In genomic region chr6:83348873-83349272, GRCm38 (mm10) we compare ENCODE assay signal across 8 mouse cellular contexts. TPM values are rescaled to one million over a fixed set of nuclear protein-coding genes. Genes with fewer than 3 reads are reported as not detected.
DNase-seq lines count a peak whose midpoint lies in the region; ATAC-seq and TF ChIP-seq lines count a peak whose summit lies in the region.

Bola3 (plus strand) TSS chr6:83349147.

- TF ChIP-seq RAD21 in CH12.LX (IDR thresholded peaks at IDR 0.05; ENCODE audit: low read depth, low read length) = no peak

- H3K36me3 ChIP-seq in CH12.LX (replicated peaks in 1 of 2; ENCODE audit: control insufficient read depth in 1 of 2, insufficient read depth in 1 of 2, low read length in 1 of 2) = peaks cover 29 to 53% of the 10 kb centered on the region in 2 experiments
- H3K36me3 ChIP-seq in limb, embryonic 13.5 days = peaks cover 15% of the 10 kb centered on the region
- peaks cover 15% of the 10 kb centered on the region for H3K36me3 ChIP-seq in small intestine, adult 2 months (ENCODE audit: control insufficient read depth, insufficient read depth, low read length)

- 29% methylated on average over 6 of the region's 6 CpGs for WGBS in cerebellum, adult 2 months
- WGBS in limb, embryonic 13.5 days = 28% methylated on average over 6 of the region's 6 CpGs
- 40% methylated on average over 6 of the region's 6 CpGs for WGBS in small intestine, adult 2 months

- H3K4me3 ChIP-seq in cerebellum, adult 2 months (replicated peaks; ENCODE audit: insufficient read depth, low read depth, low read length) = peak within 1 kb of the TSS; percentile 81
- H3K4me3 ChIP-seq in CH12.LX (replicated peaks in 1 of 3; ENCODE audit: low read depth in 2 of 3, low read length in 2 of 3, poor library complexity in 1 of 3) = peak within 1 kb of the TSS; percentile 76 to 80 (median 78)
- H3K4me3 ChIP-seq in limb, embryonic 13.5 days = peak within 1 kb of the TSS; percentile 89
- H3K4me3 ChIP-seq in small intestine, adult 2 months (ENCODE audit: low read depth, low read length) = peak within 1 kb of the TSS; percentile 78

- intact Hi-C loops in heart, postnatal 25 days (cut with DNase I) = no loop called here

- dilution Hi-C loops in CH12.LX (cut with MboI; ENCODE audit: extremely low pct_ligation_motif_present, extremely low pct_unique_long_range_greater_than_20kb, low sequenced_read_pairs) = no loop called here

- peak within 1 kb of the TSS; percentile 73 for H3K4me2 ChIP-seq in CH12.LX (ENCODE audit: insufficient read depth, low read depth, poor library complexity, severe bottlenecking)
- H3K4me2 ChIP-seq in limb, embryonic 13.5 days (replicated peaks) = peak within 1 kb of the TSS; percentile 79

- peak within 1 kb of the TSS; percentile 76 for H3K27ac ChIP-seq in cerebellum, adult 2 months (ENCODE audit: insufficient read depth, low read length)
- no peak within 1 kb of the TSS for H3K27ac ChIP-seq in CH12.LX (ENCODE audit: insufficient read depth, low read depth)
- no peak within 1 kb of the TSS for H3K27ac ChIP-seq in limb, embryonic 13.5 days
- no peak within 1 kb of the TSS for H3K27ac ChIP-seq in small intestine, adult 2 months (ENCODE audit: insufficient read depth, low read depth, low read length)

- no peak for TF ChIP-seq POLR2A in cerebellum, adult 2 months (IDR thresholded peaks at IDR 0.05; ENCODE audit: borderline replicate concordance, insufficient read depth, low read length)
- no peak for TF ChIP-seq POLR2A in CH12.LX (IDR thresholded peaks at IDR 0.05; ENCODE audit: low read depth, low read length)
- TF ChIP-seq POLR2A in small intestine, adult 2 months (IDR thresholded peaks at IDR 0.05; ENCODE audit: low read depth, low read length) = no peak

- H3K9ac ChIP-seq in CH12.LX (ENCODE audit: insufficient read depth, low read depth) = peak within 1 kb of the TSS; percentile 90
- peak within 1 kb of the TSS; percentile 96 for H3K9ac ChIP-seq in limb, embryonic 13.5 days

- no peak for TF ChIP-seq EP300 in CH12.LX (IDR thresholded peaks at IDR 0.05; ENCODE audit: low read length)

- H3K79me2 ChIP-seq in CH12.LX (replicated peaks; ENCODE audit: control insufficient read depth, extremely low read depth, insufficient read depth, poor library complexity, severe bottlenecking) = no peaks in the 10 kb centered on the region

- no peak for TF ChIP-seq CTCF in cerebellum, adult 2 months (IDR thresholded peaks at IDR 0.05; ENCODE audit: borderline replicate concordance, insufficient read depth, low read depth, low read length)
- TF ChIP-seq CTCF in CH12.LX (conservative IDR thresholded peaks at IDR 0.05 in 1 of 2, IDR thresholded peaks at IDR 0.05 in 1 of 2; ENCODE audit: low read depth in 2 of 2, low read length in 2 of 2) = no peak
- no peak for TF ChIP-seq CTCF in small intestine, adult 2 months (IDR thresholded peaks at IDR 0.05; ENCODE audit: extremely low read depth, insufficient read length, insufficient replicate concordance, low read depth, low read length)

- DNase-seq in cerebellum, adult 2 months = no peak
- DNase-seq in CH12.LX (ENCODE audit: extremely low read depth) = no peak
- peak; percentile 54 for DNase-seq in fat pad, adult 2 months (ENCODE audit: extremely low read depth, low read depth, low spot score)
- no peak for DNase-seq in heart, postnatal 25 days (ENCODE audit: low spot score)
- DNase-seq in thymus, postnatal 14 days = no peak

- H3K27me3 ChIP-seq in cerebellum, adult 2 months (ENCODE audit: control insufficient read depth, insufficient read depth, low read length) = no peaks in the 10 kb centered on the region
- H3K27me3 ChIP-seq in CH12.LX (replicated peaks) = no peaks in the 10 kb centered on the region
- no peaks in the 10 kb centered on the region for H3K27me3 ChIP-seq in limb, embryonic 13.5 days
- H3K27me3 ChIP-seq in small intestine, adult 2 months (ENCODE audit: control insufficient read depth, insufficient read depth, low read length) = no peaks in the 10 kb centered on the region

- H3K4me1 ChIP-seq in cerebellum, adult 2 months (ENCODE audit: control insufficient read depth, insufficient read depth, low read length) = peaks cover 22% of the 10 kb centered on the region
- H3K4me1 ChIP-seq in CH12.LX (ENCODE audit: control insufficient read depth in 1 of 2, insufficient read depth in 2 of 2) = peaks cover 7 to 17% of the 10 kb centered on the region in 2 experiments
- H3K4me1 ChIP-seq in limb, embryonic 13.5 days = peaks cover 15% of the 10 kb centered on the region
- H3K4me1 ChIP-seq in small intestine, adult 2 months (ENCODE audit: control insufficient read depth, insufficient read depth, insufficient read length, low read length) = peaks cover 9% of the 10 kb centered on the region; the same call in 1 of the 2 replicates

- ATAC-seq in cerebellum, adult (ENCODE audit: insufficient number of reproducible peaks, low FRiP score, low TSS enrichment) = no peak
- ATAC-seq in limb, embryonic 13.5 days (ENCODE audit: low FRiP score, low read depth) = no peak; the same call in 1 of the 2 replicates

- in situ Hi-C loops in CH12.LX (cut with MboI; ENCODE audit: low pct_ligation_motif_present, low pct_unique_long_range_greater_than_20kb, low sequenced_read_pairs) = no loop called here

- no peaks in the 10 kb centered on the region for H3K9me3 ChIP-seq in CH12.LX (replicated peaks; ENCODE audit: low read length)
- no peaks in the 10 kb centered on the region for H3K9me3 ChIP-seq in limb, embryonic 13.5 days

TF ChIP-seq in CH12.LX, 34 proteins besides CTCF, POLR2A, EP300 and RAD21:
- TF ChIP-seq UBTF (IDR thresholded peaks at IDR 0.05; ENCODE audit: low read depth, low read length) = no peak
- no peak for TF ChIP-seq ZKSCAN1 (IDR thresholded peaks at IDR 0.05; ENCODE audit: borderline replicate concordance, low read depth, low read length)
- TF ChIP-seq NRF1 (IDR thresholded peaks at IDR 0.05; ENCODE audit: low read depth, low read length) = no peak
- TF ChIP-seq HCFC1 (IDR thresholded peaks at IDR 0.05; ENCODE audit: low read depth, low read length) = no peak
- TF ChIP-seq ELF1 (IDR thresholded peaks at IDR 0.05; ENCODE audit: low read depth, low read length) = no peak
- no peak for TF ChIP-seq TCF12 (IDR thresholded peaks at IDR 0.05; ENCODE audit: low read depth, low read length)
- TF ChIP-seq ETS1 (conservative IDR thresholded peaks at IDR 0.05; ENCODE audit: low read depth, low read length) = no peak
- TF ChIP-seq KAT2A (IDR thresholded peaks at IDR 0.05; ENCODE audit: insufficient replicate concordance, low read length) = no peak
- no peak for TF ChIP-seq JUND (conservative IDR thresholded peaks at IDR 0.05; ENCODE audit: low read depth, low read length)
- no peak for TF ChIP-seq SIN3A (IDR thresholded peaks at IDR 0.05; ENCODE audit: low read length)
- TF ChIP-seq NELFE (IDR thresholded peaks at IDR 0.05; ENCODE audit: low read depth, low read length) = no peak
- no peak for TF ChIP-seq GABPA (IDR thresholded peaks at IDR 0.05; ENCODE audit: insufficient replicate concordance, low read depth, low read length)

RNA-seq across cellular contexts. Expression of gene Bola3, which starts in this region (rescaled TPM):
- polyA plus RNA-seq in cerebellum, adult 2 months (2012; rRNA removed) = 87.1 and 90.2 TPM in 2 replicates
- total RNA-seq in CH12.LX (2012; rRNA removed) = 35.3 and 38.1 TPM in 2 replicates
- total RNA-seq in CH12.LX (2014; rRNA removed) = 53.6 and 60.5 TPM in 2 replicates
- polyA plus RNA-seq in CH12.LX (2012; ENCODE audit: insufficient read length, low read depth) = 190 and 223 TPM in 2 replicates
- total RNA-seq in heart, postnatal 25 days (2021) = 100 to 1,000 TPM; 371 to 393 TPM
- 117 and 128 TPM in 2 replicates for polyA plus RNA-seq in limb, embryonic 13.5 days (2015; fragmentation: Nextera tagmentation; extraction: Ambion mirVana)
- polyA plus RNA-seq in small intestine, adult 2 months (2012; rRNA removed) = 4.4 and 7.3 TPM in 2 replicates

Comparison
In these comparisons a context has a peak if more than half of its experiments do, and no peak if none do; other contexts are left out.
1. RNA of gene Bola3 (total RNA-seq): 371 to 393 TPM in heart, postnatal 25 days; 35.3 to 60.5 TPM in CH12.LX; every median in the first group is over 4 times any median in the second.
2. RNA of gene Bola3 (polyA plus RNA-seq): 190 to 223 TPM in CH12.LX, 117 to 128 TPM in limb, embryonic 13.5 days and 87.1 to 90.2 TPM in cerebellum, adult 2 months; 4.4 to 7.3 TPM in small intestine, adult 2 months; every median in the first group is over 10 times any median in the second.
3. Peak in every context shown above with its lines, with median percentiles within 50 percentile points of each other: H3K4me3 ChIP-seq.